Mouse (Mus musculus) heart, embryonic 15.5 days (tissue): ENCODE data around the gene 2010111I01Rik. TPM values are rescaled to one million over a fixed set of nuclear protein-coding genes. Genes with fewer than 3 reads are reported as not detected.

Experiments
- ATAC-seq: fragments of 200-750 bp; cut with Nextera tagmentation; replicated peaks from 2 replicates; pipeline ENCODE4 v1.8.0; 2017; ENCODE audit warnings: low read depth, moderate TSS enrichment; ENCODE audit not compliant: insufficient number of reproducible peaks, insufficient read depth, low FRiP score
- H3K27ac ChIP-seq: fragments of 300-500 bp; sonication (generic); 2 replicates; pipeline ENCODE4 v1.5.1; 2015; ENCODE audit warnings: mild to moderate bottlenecking, inconsistent platforms
- H3K27me3 ChIP-seq: fragments of 300-500 bp; sonication (generic); 2 replicates; pipeline ENCODE4 v1.6.1; 2015; ENCODE audit warnings: inconsistent platforms
- H3K36me3 ChIP-seq: fragments of 300-500 bp; sonication (generic); 2 replicates; pipeline ENCODE4 v1.6.1; 2015; ENCODE audit warnings: mild to moderate bottlenecking, inconsistent platforms
- H3K4me1 ChIP-seq: fragments of 300-500 bp; sonication (generic); replicated peaks from 2 replicates; pipeline ENCODE4 v1.6.1; 2015; ENCODE audit warnings: inconsistent platforms
- H3K4me2 ChIP-seq: fragments of 300-500 bp; sonication (generic); 2 replicates; pipeline ENCODE4 v1.6.1; 2015; ENCODE audit warnings: inconsistent platforms, mild to moderate bottlenecking, moderate library complexity
- H3K4me3 ChIP-seq: fragments of 300-500 bp; sonication (generic); 2 replicates; pipeline ENCODE4 v1.5.1; 2015; ENCODE audit warnings: mild to moderate bottlenecking, inconsistent platforms
- H3K9ac ChIP-seq: fragments of 300-500 bp; sonication (generic); 2 replicates; pipeline ENCODE4 v1.6.1; 2015; ENCODE audit warnings: mild to moderate bottlenecking, inconsistent platforms
- H3K9me3 ChIP-seq: fragments of 300-500 bp; sonication (generic); replicated peaks from 2 replicates; pipeline ENCODE4 v1.6.1; 2016; ENCODE audit warnings: inconsistent platforms
- WGBS: fragments of 180-500 bp; shearing (Covaris S2); methylation state at CpG from one replicate; pipeline ENCODE4 v1.1.7; 2015; ENCODE audit warnings: mixed read lengths; 5-methylcytosine and 5-hydroxymethylcytosine counted together
- polyA plus RNA-seq: library from polyadenylated mRNA; unstranded; fragments of >200 nt; fragmentation: Nextera tagmentation; extraction: Ambion mirVana; gene quantifications from 2 replicates; pipeline ENCODE4 v1.2.1, GENCODE M21; 2015

2010111I01Rik gene
- polyA plus RNA-seq, 1 experiment from 2014 or later, result 59.9 TPM

GRCm38 (mm10) chr13:63300929-63301328, 336.2 kb downstream of the 2010111I01Rik start:
- no peak overlapping the region for H3K27ac ChIP-seq
- no peak overlapping the region for H3K4me3 ChIP-seq
- WGBS, result 81% methylated on average over 7 of the region's 7 CpGs
- no peak for ATAC-seq
- H3K27me3 ChIP-seq, result no peaks in the 10 kb centered on the region
- H3K9ac ChIP-seq, result no peak overlapping the region
- H3K9me3 ChIP-seq, result no peaks in the 10 kb centered on the region
- 0 out of 2 replicates have a peak, but pooled peaks cover 7% of the 10 kb centered on the region for H3K4me1 ChIP-seq
- peaks cover 76% of the 10 kb centered on the region for H3K36me3 ChIP-seq
- no peak overlapping the region for H3K4me2 ChIP-seq

- Histone ChIP-seq H3K4me1 (0 out of 2 replicates have a peak, but pooled peaks cover 7% of the 10 kb centered on the region), H3K9me3 (no peaks in the 10 kb centered on the region), H3K4me2 (no peak overlapping the region), H3K36me3 (peaks cover 67% of the 10 kb centered on the region), H3K9ac (no peak overlapping the region), H3K27ac (no peak overlapping the region), H3K27me3 (no peaks in the 10 kb centered on the region), H3K4me3 (no peak overlapping the region)
- WGBS, result 62% methylated on average over 3 of the region's 3 CpGs
- no peak for ATAC-seq
Measured at GRCm38 (mm10) chr13:63301764-63302209, 337.1 kb downstream of the 2010111I01Rik start.

GRCm38 (mm10) chr13:63302381-63302780, 337.7 kb downstream of the 2010111I01Rik start:
- no peak overlapping the region for H3K4me3 ChIP-seq
- H3K9me3 ChIP-seq, result no peaks in the 10 kb centered on the region
- H3K4me2 ChIP-seq, result no peak overlapping the region
- 0 out of 2 replicates have a peak, but pooled peaks cover 7% of the 10 kb centered on the region for H3K4me1 ChIP-seq
- H3K27ac ChIP-seq, result no peak overlapping the region
- peaks cover 63% of the 10 kb centered on the region for H3K36me3 ChIP-seq
- WGBS, result 91% methylated on average over 5 of the region's 5 CpGs
- no peak for ATAC-seq
- H3K9ac ChIP-seq, result no peak overlapping the region
- no peaks in the 10 kb centered on the region for H3K27me3 ChIP-seq

- Histone ChIP-seq H3K9ac (no peak overlapping the region), H3K27me3 (no peaks in the 10 kb centered on the region), H3K27ac (no peak overlapping the region), H3K9me3 (no peaks in the 10 kb centered on the region), H3K4me3 (no peak overlapping the region), H3K4me1 (peaks cover 15% of the 10 kb centered on the region), H3K4me2 (no peak overlapping the region), H3K36me3 (peaks cover 45% of the 10 kb centered on the region)
- ATAC-seq, result 0 out of 2 replicates have a peak, but pooled peaks have one; percentile 5
- WGBS, result 50% methylated on average over 6 of the region's 6 CpGs
Measured at GRCm38 (mm10) chr13:63304124-63304792, 339.6 kb downstream of the 2010111I01Rik start.

- no peak overlapping the region for H3K27ac ChIP-seq
- H3K4me1 ChIP-seq, result peaks cover 18% of the 10 kb centered on the region
- H3K36me3 ChIP-seq, result peaks cover 45% of the 10 kb centered on the region
- ATAC-seq, result no peak
- no peak overlapping the region for H3K4me3 ChIP-seq
- no peaks in the 10 kb centered on the region for H3K27me3 ChIP-seq
- no peaks in the 10 kb centered on the region for H3K9me3 ChIP-seq
- no peak overlapping the region for H3K4me2 ChIP-seq
- 71% methylated on average over 3 of the region's 3 CpGs for WGBS
- no peak overlapping the region for H3K9ac ChIP-seq
Measured at GRCm38 (mm10) chr13:63304799-63305159, 340.1 kb downstream of the 2010111I01Rik start.

GRCm38 (mm10) chr13:63305160-63306011, 340.7 kb downstream of the 2010111I01Rik start:
- ATAC-seq, result no peak

GRCm38 (mm10) chr13:63306768-63307167, 342.1 kb downstream of the 2010111I01Rik start:
- Histone ChIP-seq H3K27ac (no peak overlapping the region), H3K36me3 (peaks cover 30% of the 10 kb centered on the region)
- WGBS, result 88% methylated on average over 5 of the region's 5 CpGs

More at GRCm38 (mm10) chr13:63305160-63306011, 340.7 kb downstream of the 2010111I01Rik start:
- H3K27me3 ChIP-seq, result no peaks in the 10 kb centered on the region
- no peaks in the 10 kb centered on the region for H3K9me3 ChIP-seq
- H3K27ac ChIP-seq, result no peak overlapping the region
- H3K9ac ChIP-seq, result no peak overlapping the region
- peaks cover 39% of the 10 kb centered on the region for H3K36me3 ChIP-seq
- WGBS, result 78% methylated on average over 16 of the region's 16 CpGs
- peaks cover 18% of the 10 kb centered on the region for H3K4me1 ChIP-seq
- no peak overlapping the region for H3K4me3 ChIP-seq
- no peak overlapping the region for H3K4me2 ChIP-seq

GRCm38 (mm10) chr13:63309563-63309962, 344.9 kb downstream of the 2010111I01Rik start:
- no peak for ATAC-seq
- Histone ChIP-seq H3K9me3 (no peaks in the 10 kb centered on the region), H3K27ac (0 out of 2 replicates have a peak overlapping the region, but pooled peaks have one; percentile 36)

More at GRCm38 (mm10) chr13:63306768-63307167, 342.1 kb downstream of the 2010111I01Rik start:
- ATAC-seq, result no peak
- no peaks in the 10 kb centered on the region for H3K9me3 ChIP-seq
- no peak overlapping the region for H3K9ac ChIP-seq
- H3K4me2 ChIP-seq, result no peak overlapping the region
- no peaks in the 10 kb centered on the region for H3K27me3 ChIP-seq
- H3K4me3 ChIP-seq, result no peak overlapping the region
- peaks cover 18% of the 10 kb centered on the region for H3K4me1 ChIP-seq

GRCm38 (mm10) chr13:63311156-63311555, 346.5 kb downstream of the 2010111I01Rik start:
- ATAC-seq, result no peak
- WGBS, result 69% methylated on average over 2 of the region's 2 CpGs
- Histone ChIP-seq H3K4me1 (peaks cover 36% of the 10 kb centered on the region), H3K9me3 (no peaks in the 10 kb centered on the region), H3K4me2 (no peak overlapping the region), H3K4me3 (no peak overlapping the region), H3K36me3 (0 out of 2 replicates have a peak, but pooled peaks cover 5% of the 10 kb centered on the region), H3K9ac (no peak overlapping the region), H3K27me3 (no peaks in the 10 kb centered on the region), H3K27ac (no peak overlapping the region)

More at GRCm38 (mm10) chr13:63309563-63309962, 344.9 kb downstream of the 2010111I01Rik start:
- Histone ChIP-seq H3K4me2 (no peak overlapping the region), H3K36me3 (0 out of 2 replicates have a peak, but pooled peaks cover 5% of the 10 kb centered on the region), H3K4me3 (no peak overlapping the region), H3K27me3 (no peaks in the 10 kb centered on the region), H3K9ac (no peak overlapping the region), H3K4me1 (peaks cover 34% of the 10 kb centered on the region)
- WGBS, result 63% methylated on average over 3 of the region's 3 CpGs

- peaks cover 10% of the 10 kb centered on the region; the same call in 1 of the 2 replicates for H3K36me3 ChIP-seq
- no peaks in the 10 kb centered on the region for H3K9me3 ChIP-seq
- no peak overlapping the region for H3K9ac ChIP-seq
- peaks cover 36% of the 10 kb centered on the region for H3K4me1 ChIP-seq
- WGBS, result 86% methylated on average over 1 of the region's 1 CpGs
- H3K27ac ChIP-seq, result peak overlapping the region; percentile 60
- 0 out of 2 replicates have a peak, but pooled peaks have one; percentile 11 for ATAC-seq
- no peak overlapping the region for H3K4me2 ChIP-seq
- no peaks in the 10 kb centered on the region for H3K27me3 ChIP-seq
- no peak overlapping the region for H3K4me3 ChIP-seq
Measured at GRCm38 (mm10) chr13:63313247-63313646, 348.6 kb downstream of the 2010111I01Rik start.
